Mouse (Mus musculus): ENCODE measurements around the gene Tmem35b.

DNA sequence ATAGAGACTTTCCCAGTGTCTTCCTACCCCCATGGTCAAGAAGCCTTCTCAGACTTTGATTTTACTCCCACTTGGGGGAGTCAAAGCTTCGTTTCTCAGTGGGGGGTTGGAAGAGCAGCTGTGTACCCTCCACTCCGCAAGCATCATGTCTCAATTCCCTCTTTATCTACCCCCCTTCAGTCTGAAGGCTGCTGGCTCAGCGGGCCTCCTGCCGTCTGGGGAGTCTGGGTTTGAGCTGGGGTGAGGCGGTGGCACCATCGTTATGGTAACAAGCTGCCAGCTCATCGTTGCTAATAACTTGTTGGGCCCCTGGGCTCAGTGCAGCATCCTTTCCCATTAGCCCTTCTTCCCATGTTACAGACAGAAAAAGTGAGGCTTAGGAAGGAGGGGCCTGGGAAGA lies 48.6 kb downstream of the Tmem35b start:
- no peak for TF ChIP-seq GATA1 (IDR thresholded peaks at IDR 0.05; ENCODE audit: borderline replicate concordance, low read length)
- no peak for TF ChIP-seq FLI1 (IDR thresholded peaks at IDR 0.05; ENCODE audit: low read length)

Measured in megakaryocyte, embryonic 14.5 days (primary cell).